Mouse (Mus musculus): Measurements from ENCODE around the gene Ndufa13.

The Ndufa13 gene

GRCm38 (mm10) chr8:69877992-69878391 is 24.4 kb downstream of the Ndufa13 start:
- DNase-seq: no peak

- DNase-seq: no peak
These were observed 25.0 kb downstream of the Ndufa13 start for GRCm38 (mm10) chr8:69877396-69877795.

GRCm38 (mm10) chr8:69876967-69877366 is 25.4 kb downstream of the Ndufa13 start:
- DNase-seq: no peak

GRCm38 (mm10) chr8:69876097-69876496 is 26.3 kb downstream of the Ndufa13 start:
- DNase-seq: no peak

GRCm38 (mm10) chr8:69874654-69875053 is 27.7 kb downstream of the Ndufa13 start:
- DNase-seq: no peak

GRCm38 (mm10) chr8:69874155-69874554 is 28.2 kb downstream of the Ndufa13 start:
- no peak for DNase-seq

- DNase-seq: no peak
These were observed 31.5 kb downstream of the Ndufa13 start for GRCm38 (mm10) chr8:69870907-69871306.

- DNase-seq: no peak
These were observed 32.2 kb downstream of the Ndufa13 start for GRCm38 (mm10) chr8:69870003-69870765.

- no peak for DNase-seq
These were observed 34.5 kb downstream of the Ndufa13 start for GRCm38 (mm10) chr8:69867696-69868326.

- DNase-seq: no peak
These were observed 38.2 kb downstream of the Ndufa13 start for GRCm38 (mm10) chr8:69864180-69864579.

GRCm38 (mm10) chr8:69863387-69864020 is 38.9 kb downstream of the Ndufa13 start:
- DNase-seq: no peak

GRCm38 (mm10) chr8:69861251-69861650 is 41.1 kb downstream of the Ndufa13 start:
- DNase-seq: no peak

- no peak for DNase-seq
These were observed 41.6 kb downstream of the Ndufa13 start for GRCm38 (mm10) chr8:69860807-69861206.

- no peak for DNase-seq
These were observed 48.5 kb downstream of the Ndufa13 start for GRCm38 (mm10) chr8:69853869-69854268.

GRCm38 (mm10) chr8:69850926-69851506 is 51.3 kb downstream of the Ndufa13 start:
- no peak for DNase-seq

GRCm38 (mm10) chr8:69849899-69850298 is 52.5 kb downstream of the Ndufa13 start:
- no peak for DNase-seq

- no peak for DNase-seq
These were observed 53.4 kb downstream of the Ndufa13 start for GRCm38 (mm10) chr8:69848951-69849350.

GRCm38 (mm10) chr8:69847167-69848065 is 54.9 kb downstream of the Ndufa13 start:
- no peak for DNase-seq
